Mouse (Mus musculus) spleen, postnatal 14 days (tissue): ENCODE data around the gene Ifitm2.

ENCODE experiments used
- DNase-seq, 2 experiments: peaks; one replicate each; pipeline ENCODE4 v3.0.0; 2021 to 2022; ENCODE audit warnings: low spot score in 2 of 2

Ifitm2 gene

DNA sequence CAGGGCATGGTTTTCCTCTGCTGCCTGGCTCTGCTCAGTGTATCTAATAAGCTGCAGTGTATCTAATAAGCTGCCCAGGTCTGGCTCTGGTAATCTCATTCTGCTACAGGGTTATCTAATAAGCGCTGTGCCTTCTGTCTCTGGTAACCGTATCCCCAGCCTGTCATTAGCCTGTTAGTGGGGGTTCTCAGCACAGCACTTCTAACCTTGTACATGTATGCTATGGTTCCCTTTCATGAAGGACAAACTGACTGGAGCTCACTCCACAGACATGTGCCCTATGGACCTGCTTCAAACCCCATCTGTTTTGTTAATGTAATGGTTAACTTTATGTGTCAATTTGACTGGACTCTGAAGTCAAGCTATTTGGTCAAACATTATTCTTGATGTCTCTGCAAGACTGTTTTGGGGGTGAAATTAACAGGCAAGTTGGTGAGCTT is 50.1 kb downstream of the Ifitm2 start:
- DNase-seq = no peak
